Mouse (Mus musculus): ENCODE measurements around the gene Gm20716. TPM values are rescaled to one million over a fixed set of nuclear protein-coding genes. Genes with fewer than 3 reads are reported as not detected.

The Gm20716 gene
- polyA plus RNA-seq, 1 experiment from 2014 or later: 28.5 TPM

Small RNAs within 50 kb of the gene (microRNA-seq; reads per million reads assigned to microRNA genes)
- gene Gm24561: not detected

Other genes starting within 250 kb of the Gm20716 start
- gene Ripor3, start 219.7 kb downstream of the Gm20716 start, polyA plus RNA-seq (2014; fragmentation: Nextera tagmentation; extraction: Ambion mirVana): 0.54 and 0.55 TPM in 2 replicates
- 5.0 and 5.7 TPM in 2 replicates for gene Pard6b, start 149.4 kb downstream of the Gm20716 start, polyA plus RNA-seq (2014; fragmentation: Nextera tagmentation; extraction: Ambion mirVana)
- 12.2 and 19.8 TPM in 2 replicates for gene Adnp, start 23.3 kb downstream of the Gm20716 start, polyA plus RNA-seq (2014; fragmentation: Nextera tagmentation; extraction: Ambion mirVana)
- gene Dpm1, start 227 bp upstream of the Gm20716 start, polyA plus RNA-seq (2014; fragmentation: Nextera tagmentation; extraction: Ambion mirVana): 51.3 and 54.7 TPM in 2 replicates
- gene Mocs3, start 258 bp upstream of the Gm20716 start, polyA plus RNA-seq (2014; fragmentation: Nextera tagmentation; extraction: Ambion mirVana): 7.0 and 8.9 TPM in 2 replicates
- gene Kcng1, start 51.4 kb upstream of the Gm20716 start, polyA plus RNA-seq (2014; fragmentation: Nextera tagmentation; extraction: Ambion mirVana): 0.71 and 0.76 TPM in 2 replicates